Comparison of ENCODE assay signal across 8 mouse cellular contexts in genomic region chr11:98741051-98741620, GRCm38 (mm10). TPM values are rescaled to one million over a fixed set of nuclear protein-coding genes. Genes with fewer than 3 reads are reported as not detected.
DNase-seq lines count a peak whose midpoint lies in the region; ATAC-seq and TF ChIP-seq lines count a peak whose summit lies in the region.

No protein-coding gene starts in this region.

- under 1% methylated on average over 17 of the region's 17 CpGs for WGBS in kidney, embryonic 14.5 days
- under 1% methylated on average over 17 of the region's 17 CpGs for WGBS in forebrain, embryonic 15.5 days
- 2% methylated on average over 17 of the region's 17 CpGs for WGBS in macrophage (ENCODE audit: missing documents)

- H3K9me3 ChIP-seq in kidney, embryonic 14.5 days (ENCODE audit: control insufficient read depth, low read length): no peaks in the 10 kb centered on the region
- H3K9me3 ChIP-seq in MEL (replicated peaks; ENCODE audit: insufficient read depth, low read length): no peaks in the 10 kb centered on the region
- no peaks in the 10 kb centered on the region for H3K9me3 ChIP-seq in forebrain, embryonic 15.5 days

- H3K9ac ChIP-seq in kidney, embryonic 14.5 days (ENCODE audit: low read depth, low read length): peak overlapping the region; percentile 89
- peak overlapping the region; percentile 77 for H3K9ac ChIP-seq in MEL (ENCODE audit: control insufficient read depth, low read depth, low read length, poor library complexity, severe bottlenecking)
- H3K9ac ChIP-seq in forebrain, embryonic 15.5 days (replicated peaks): peak overlapping the region; percentile 99

- H3K27me3 ChIP-seq in kidney, embryonic 14.5 days (ENCODE audit: control insufficient read depth, insufficient read depth, low read length): no peaks in the 10 kb centered on the region
- no peaks in the 10 kb centered on the region for H3K27me3 ChIP-seq in MEL (ENCODE audit: control insufficient read depth in 1 of 2, insufficient read depth in 2 of 2, low read length in 2 of 2)
- no peaks in the 10 kb centered on the region for H3K27me3 ChIP-seq in forebrain, embryonic 15.5 days

- H3K36me3 ChIP-seq in kidney, embryonic 14.5 days (ENCODE audit: control insufficient read depth, insufficient read depth, low read length): no peaks in the 10 kb centered on the region
- peaks cover 0 to 21% of the 10 kb centered on the region in 2 experiments; a peak in 2 of 4 replicates for H3K36me3 ChIP-seq in MEL (ENCODE audit: control insufficient read depth in 1 of 2, insufficient read depth in 2 of 2, low read length in 2 of 2)
- no peaks in the 10 kb centered on the region for H3K36me3 ChIP-seq in forebrain, embryonic 15.5 days
- H3K36me3 ChIP-seq in macrophage (ENCODE audit: inconsistent target): no peaks in the 10 kb centered on the region

- TF ChIP-seq EP300 in MEL (IDR thresholded peaks at IDR 0.05; ENCODE audit: low read depth in 1 of 2, low read length in 2 of 2): no peak; a peak in 1 of 4 replicates

- H3K27ac ChIP-seq in kidney, embryonic 14.5 days (ENCODE audit: low read depth, low read length): peak overlapping the region; percentile 90
- H3K27ac ChIP-seq in MEL (ENCODE audit: control insufficient read depth, low read depth, low read length) (peak overlapping the region; percentile 89), macrophage (no peak overlapping the region)
- peak overlapping the region; percentile 97 for H3K27ac ChIP-seq in forebrain, embryonic 15.5 days (replicated peaks)

- H3K4me2 ChIP-seq in kidney, embryonic 14.5 days (replicated peaks; ENCODE audit: low read depth, low read length): peak overlapping the region; percentile 88
- peak overlapping the region; percentile 65 for H3K4me2 ChIP-seq in forebrain, embryonic 15.5 days (replicated peaks)

- peaks cover 45% of the 10 kb centered on the region for H3K4me1 ChIP-seq in kidney, embryonic 14.5 days (ENCODE audit: control insufficient read depth, insufficient read depth, low read length)
- H3K4me1 ChIP-seq in MEL (ENCODE audit: control insufficient read depth in 1 of 2, insufficient read depth in 2 of 2, low read length in 2 of 2): peaks cover 9 to 33% of the 10 kb centered on the region in 2 experiments
- H3K4me1 ChIP-seq in forebrain, embryonic 15.5 days: peaks cover 69% of the 10 kb centered on the region

- H3K4me3 ChIP-seq in kidney, embryonic 14.5 days (ENCODE audit: low read length): peak overlapping the region; percentile 90
- H3K4me3 ChIP-seq in MEL (ENCODE audit: control insufficient read depth in 1 of 2, insufficient read depth in 1 of 2, low read depth in 2 of 2, low read length in 2 of 2) (peak overlapping the region; percentile 59 to 86), macrophage (ENCODE audit: inconsistent target) (peak overlapping the region; percentile 33)
- H3K4me3 ChIP-seq in forebrain, embryonic 15.5 days: peak overlapping the region; percentile 65

- no peak for TF ChIP-seq RAD21 in MEL (IDR thresholded peaks at IDR 0.05; ENCODE audit: low read depth, low read length)

- no peak for DNase-seq in kidney, adult 8-10 months
- peak; percentile 81 for DNase-seq in MEL (ENCODE audit: low read depth, low spot score)
- DNase-seq in urinary bladder, postnatal 25 days (ENCODE audit: low spot score): no peak
- DNase-seq in urinary bladder, adult 2 months (ENCODE audit: low spot score): no peak
- DNase-seq in layer of hippocampus, postnatal 14 days (ENCODE audit: low spot score in 2 of 2): no peak

- no peak for TF ChIP-seq CTCF in MEL (IDR thresholded peaks at IDR 0.05 in 2 of 3, conservative IDR thresholded peaks at IDR 0.05 in 1 of 3; ENCODE audit: control insufficient read depth in 1 of 3, insufficient read depth in 1 of 3, low read depth in 2 of 3, low read length in 3 of 3, poor library complexity in 1 of 3, severe bottlenecking in 1 of 3)

- H3K79me2 ChIP-seq in MEL (ENCODE audit: control insufficient read depth, insufficient read depth, low read length, poor library complexity): peaks cover 6% of the 10 kb centered on the region; the same call in 1 of the 2 replicates
- no peaks in the 10 kb centered on the region; the same call in 1 of the 2 replicates for H3K79me2 ChIP-seq in macrophage (ENCODE audit: inconsistent target)

- no peak for ATAC-seq in kidney, embryonic 14.5 days (ENCODE audit: low FRiP score, low TSS enrichment)
- no peak for ATAC-seq in forebrain, embryonic 15.5 days (replicated peaks)

- TF ChIP-seq POLR2A in MEL (IDR thresholded peaks at IDR 0.05; ENCODE audit: control insufficient read depth in 1 of 2, insufficient read depth in 1 of 2, low read depth in 1 of 2, low read length in 2 of 2, poor library complexity in 1 of 2): no peak

RNA-seq across cellular contexts. Expression of gene Thra, which starts 0.7 kb away (rescaled TPM):
- polyA plus RNA-seq in kidney, embryonic 14.5 days (2014; fragmentation: Nextera tagmentation; extraction: Ambion mirVana): 28.0 and 31.8 TPM in 2 replicates
- total RNA-seq in MEL (2012; rRNA removed): 22.0 and 29.6 TPM in 2 replicates
- polyA plus RNA-seq in MEL (2012; ENCODE audit: insufficient read depth in 1 of 2, insufficient read length in 2 of 2, low read depth in 1 of 2, low replicate concordance in 2 of 2, missing spikeins in 1 of 2): 10 to 100 TPM in 1 of 2 experiments, not detected in 1; 50.9 TPM
- polyA plus RNA-seq in forebrain, embryonic 15.5 days (2015; fragmentation: Nextera tagmentation; extraction: Ambion mirVana): 164 and 166 TPM in 2 replicates
- 10 to 100 TPM in 20 of 26 experiments, 1 to 10 TPM in 6; 3.6 to 48.8 (median 15.3) TPM for total RNA-seq in macrophage (2018; cell fraction: chromatin; rRNA removed)
- total RNA-seq in macrophage (2018; cell fraction: cytosol; rRNA removed): 10 to 100 TPM in 17 of 26 experiments, 1 to 10 TPM in 9; 6.7 to 18.6 (median 11.3) TPM
- 10 to 100 TPM in 12 of 26 experiments, 1 to 10 TPM in 14; 4.3 to 29.5 (median 9.6) TPM for total RNA-seq in macrophage (2018; cell fraction: nucleus; rRNA removed)
- 8.2 to 12.1 TPM (median 9.8 TPM) in 3 replicates for polyA plus RNA-seq in macrophage (2018)
- polyA plus RNA-seq in urinary bladder, adult 2 months (2012; rRNA removed): 62.2 and 88.1 TPM in 2 replicates
- 1,000 to 10,000 TPM; 1,264 to 1,291 TPM for total RNA-seq in layer of hippocampus, postnatal 14 days (2021)

RNA-seq across cellular contexts. Expression of gene Med24, which starts 11.9 kb away (rescaled TPM):
- 39.5 and 59.1 TPM in 2 replicates for polyA plus RNA-seq in kidney, embryonic 14.5 days (2014; fragmentation: Nextera tagmentation; extraction: Ambion mirVana)
- total RNA-seq in MEL (2012; rRNA removed): 37.5 and 41.4 TPM in 2 replicates
- 10 to 100 TPM in 1 of 2 experiments, not detected in 1; 89.8 TPM for polyA plus RNA-seq in MEL (2012; ENCODE audit: insufficient read depth in 1 of 2, insufficient read length in 2 of 2, low read depth in 1 of 2, low replicate concordance in 2 of 2, missing spikeins in 1 of 2)
- 85.1 and 93.6 TPM in 2 replicates for polyA plus RNA-seq in forebrain, embryonic 15.5 days (2015; fragmentation: Nextera tagmentation; extraction: Ambion mirVana)
- total RNA-seq in macrophage (2018; cell fraction: chromatin; rRNA removed): 10 to 100 TPM; 26.0 to 64.8 (median 48.7) TPM
- 10 to 100 TPM; 12.8 to 23.6 (median 18.5) TPM for total RNA-seq in macrophage (2018; cell fraction: cytosol; rRNA removed)
- 10 to 100 TPM; 14.2 to 52.0 (median 30.6) TPM for total RNA-seq in macrophage (2018; cell fraction: nucleus; rRNA removed)
- 19.2 to 19.9 TPM (median 19.6 TPM) in 3 replicates for polyA plus RNA-seq in macrophage (2018)
- polyA plus RNA-seq in urinary bladder, adult 2 months (2012; rRNA removed): 29.6 and 32.8 TPM in 2 replicates
- 100 to 1,000 TPM; 109 to 110 TPM for total RNA-seq in layer of hippocampus, postnatal 14 days (2021)

RNA-seq across cellular contexts. Expression of gene Nr1d1, which starts 34.0 kb away (rescaled TPM):
- 1.6 and 2.6 TPM in 2 replicates for polyA plus RNA-seq in kidney, embryonic 14.5 days (2014; fragmentation: Nextera tagmentation; extraction: Ambion mirVana)
- total RNA-seq in MEL (2012; rRNA removed): 1.9 and 2.0 TPM in 2 replicates
- polyA plus RNA-seq in MEL (2012; ENCODE audit: insufficient read depth in 1 of 2, insufficient read length in 2 of 2, low read depth in 1 of 2, low replicate concordance in 2 of 2, missing spikeins in 1 of 2) (1 to 10 TPM in 1 of 2 experiments, not detected in 1; 5.6 TPM), macrophage (2018) (3.0 to 7.6 TPM (median 4.9 TPM) in 3 replicates)
- polyA plus RNA-seq in forebrain, embryonic 15.5 days (2015; fragmentation: Nextera tagmentation; extraction: Ambion mirVana): 3.6 TPM in 2 replicates
- 10 to 100 TPM in 3 of 26 experiments, 1 to 10 TPM in 19, under 1 TPM in 2, not detected in 2; 0.22 to 19.5 (median 1.8) TPM for total RNA-seq in macrophage (2018; cell fraction: chromatin; rRNA removed)
- total RNA-seq in macrophage (2018; cell fraction: cytosol; rRNA removed): 10 to 100 TPM in 3 of 26 experiments, 1 to 10 TPM in 22, under 1 TPM in 1; 0.80 to 16.2 (median 2.0) TPM
- total RNA-seq in macrophage (2018; cell fraction: nucleus; rRNA removed): 10 to 100 TPM in 6 of 26 experiments, 1 to 10 TPM in 14, under 1 TPM in 6; 0.30 to 28.5 (median 1.6) TPM
- 119 and 219 TPM in 2 replicates for polyA plus RNA-seq in urinary bladder, adult 2 months (2012; rRNA removed)
- 10 to 100 TPM; 53.3 to 65.3 TPM for total RNA-seq in layer of hippocampus, postnatal 14 days (2021)

RNA-seq across cellular contexts. Expression of gene Csf3, which starts 40.1 kb away (rescaled TPM):
- not detected in 2 replicates for polyA plus RNA-seq in kidney, embryonic 14.5 days (2014; fragmentation: Nextera tagmentation; extraction: Ambion mirVana)
- not detected in 2 replicates for total RNA-seq in MEL (2012; rRNA removed)
- polyA plus RNA-seq in MEL (2012; ENCODE audit: insufficient read depth in 1 of 2, insufficient read length in 2 of 2, low read depth in 1 of 2, low replicate concordance in 2 of 2, missing spikeins in 1 of 2): under 1 TPM in 1 of 2 experiments, not detected in 1; 0.18 TPM
- polyA plus RNA-seq in forebrain, embryonic 15.5 days (2015; fragmentation: Nextera tagmentation; extraction: Ambion mirVana): not detected in 2 replicates
- total RNA-seq in macrophage (2018; cell fraction: chromatin; rRNA removed): 1 to 10 TPM in 4 of 26 experiments, under 1 TPM in 5, not detected in 17; 0.50 to 3.2 (median 0.90) TPM
- 1 to 10 TPM in 5 of 26 experiments, under 1 TPM in 13, not detected in 8; 0.07 to 4.9 (median 0.42) TPM for total RNA-seq in macrophage (2018; cell fraction: cytosol; rRNA removed)
- 1 to 10 TPM in 10 of 26 experiments, under 1 TPM in 5, not detected in 11; 0.33 to 3.5 (median 1.3) TPM for total RNA-seq in macrophage (2018; cell fraction: nucleus; rRNA removed)
- not detected in 3 replicates for polyA plus RNA-seq in macrophage (2018)
- 0.38 and 0.73 TPM in 2 replicates for polyA plus RNA-seq in urinary bladder, adult 2 months (2012; rRNA removed)
- not detected for total RNA-seq in layer of hippocampus, postnatal 14 days (2021)

RNA-seq across cellular contexts. Expression of gene Msl1, which starts 54.2 kb away (rescaled TPM):
- 21.6 and 33.7 TPM in 2 replicates for polyA plus RNA-seq in kidney, embryonic 14.5 days (2014; fragmentation: Nextera tagmentation; extraction: Ambion mirVana)
- 35.0 and 37.1 TPM in 2 replicates for total RNA-seq in MEL (2012; rRNA removed)
- polyA plus RNA-seq in MEL (2012; ENCODE audit: insufficient read depth in 1 of 2, insufficient read length in 2 of 2, low read depth in 1 of 2, low replicate concordance in 2 of 2, missing spikeins in 1 of 2) (10 to 100 TPM in 1 of 2 experiments, not detected in 1; 49.4 TPM), macrophage (2018) (40.0 to 80.9 TPM (median 44.0 TPM) in 3 replicates)
- polyA plus RNA-seq in forebrain, embryonic 15.5 days (2015; fragmentation: Nextera tagmentation; extraction: Ambion mirVana): 30.2 and 31.7 TPM in 2 replicates
- total RNA-seq in macrophage (2018; cell fraction: chromatin; rRNA removed): 100 to 1,000 TPM in 4 of 26 experiments, 10 to 100 TPM in 22; 26.6 to 124 (median 61.3) TPM
- 10 to 100 TPM; 35.5 to 64.0 (median 51.6) TPM for total RNA-seq in macrophage (2018; cell fraction: cytosol; rRNA removed)
- 100 to 1,000 TPM in 7 of 26 experiments, 10 to 100 TPM in 19; 40.3 to 121 (median 76.1) TPM for total RNA-seq in macrophage (2018; cell fraction: nucleus; rRNA removed)
- 57.0 and 58.7 TPM in 2 replicates for polyA plus RNA-seq in urinary bladder, adult 2 months (2012; rRNA removed)
- 100 to 1,000 TPM; 149 to 161 TPM for total RNA-seq in layer of hippocampus, postnatal 14 days (2021)

Comparison
In these comparisons a context has a peak if more than half of its experiments do, and no peak if none do; other contexts are left out.
1. H3K4me3 ChIP-seq: peak in every context shown above with its lines; median percentile 90 in kidney, embryonic 14.5 days; 72 in MEL; 65 in forebrain, embryonic 15.5 days; 33 in macrophage.
2. RNA of gene Nr1d1, which starts 34.0 kb away (polyA plus RNA-seq): 119 to 219 TPM in urinary bladder, adult 2 months; 3.0 to 7.6 TPM in macrophage, 5.6 TPM in MEL, 3.6 TPM in forebrain, embryonic 15.5 days and 1.6 to 2.6 TPM in kidney, embryonic 14.5 days; every median in the first group is over 10 times any median in the second.
3. Peak in every context shown above with its lines, with median percentiles within 50 percentile points of each other: H3K9ac ChIP-seq.